Mouse (Mus musculus) layer of hippocampus, adult 2 months (tissue): ENCODE results near the gene Cel. TPM values are rescaled to one million over a fixed set of nuclear protein-coding genes. Genes with fewer than 3 reads are reported as not detected.

Experiments used
- DNase-seq, 2 experiments: peaks; one replicate each; pipeline ENCODE4 v3.0.0; 2022; ENCODE audit warnings: low spot score in 2 of 2
- H3K27ac ChIP-seq: fragments of 200-600 bp; 2 replicates; pipeline ENCODE4 v1.8.1; 2022
- H3K4me3 ChIP-seq: fragments of 200-600 bp; 2 replicates; pipeline ENCODE4 v1.8.1; 2022; ENCODE audit warnings: mild to moderate bottlenecking
- CTCF ChIP-seq: fragments of 200-600 bp; conservative IDR thresholded peaks from 2 replicates; pipeline ENCODE4 v1.8.1; 2022; ENCODE audit warnings: antibody characterized with exemption, mild to moderate bottlenecking, moderate library complexity
- total RNA-seq, 2 experiments: library from RNA; stranded (reverse); gene quantifications; 2 replicates each; pipeline ENCODE4 v1.2.3; 2021

Cel gene
- total RNA-seq, 2 experiments from 2014 or later, result not detected

DNA sequence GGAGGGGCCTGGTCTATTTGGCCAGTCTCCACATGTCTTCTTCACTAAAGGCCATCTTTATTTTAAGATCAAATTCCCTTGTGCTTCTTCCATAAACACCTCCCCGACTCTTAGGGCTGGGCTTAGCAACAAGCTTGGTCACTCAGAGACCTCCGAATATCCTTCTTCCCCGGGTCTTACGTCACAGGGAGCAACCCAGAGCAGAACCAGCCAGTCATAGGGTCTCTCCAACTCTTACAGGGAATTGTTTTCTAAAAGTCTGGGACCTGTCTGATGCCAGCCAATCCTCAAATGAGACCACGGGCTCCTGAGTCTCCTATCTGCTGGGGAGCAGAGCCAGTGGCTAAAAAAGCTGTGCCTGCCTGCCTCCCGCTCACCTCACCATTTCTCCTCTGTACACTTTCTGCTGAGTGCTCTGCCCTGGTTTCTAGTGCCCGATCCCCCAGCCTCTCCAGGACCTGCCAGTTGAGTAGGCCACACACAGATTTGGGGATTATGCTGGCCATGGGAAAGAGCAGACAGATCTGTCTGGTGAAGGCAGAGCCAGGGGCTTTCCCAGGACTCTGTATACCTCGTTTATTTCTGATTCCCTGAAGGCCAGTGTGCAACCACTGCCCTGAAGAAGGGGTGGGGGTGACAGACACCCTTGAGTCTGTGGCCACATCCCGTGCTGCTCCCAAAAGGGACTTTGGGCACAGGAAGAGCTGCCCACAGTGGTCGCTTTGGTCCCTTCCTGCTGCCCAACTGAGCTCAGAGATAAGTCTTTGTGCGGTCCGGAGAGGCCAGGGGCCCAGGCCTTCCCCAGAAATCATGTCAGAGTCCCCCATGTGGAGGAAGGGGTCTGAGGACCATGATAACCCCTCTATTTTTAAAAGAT lies 35.7 kb upstream of the Cel start:
- TF ChIP-seq CTCF, result no peak
- Histone ChIP-seq H3K27ac (no peak overlapping the region), H3K4me3 (no peak overlapping the region)
- no peak for DNase-seq

- no peak for TF ChIP-seq CTCF
- no peak for DNase-seq
- H3K4me3 ChIP-seq, result no peak overlapping the region
- no peak overlapping the region for H3K27ac ChIP-seq
These were observed 34.7 kb upstream of the Cel start for GRCm38 (mm10) chr2:28597733-28598547.

DNA sequence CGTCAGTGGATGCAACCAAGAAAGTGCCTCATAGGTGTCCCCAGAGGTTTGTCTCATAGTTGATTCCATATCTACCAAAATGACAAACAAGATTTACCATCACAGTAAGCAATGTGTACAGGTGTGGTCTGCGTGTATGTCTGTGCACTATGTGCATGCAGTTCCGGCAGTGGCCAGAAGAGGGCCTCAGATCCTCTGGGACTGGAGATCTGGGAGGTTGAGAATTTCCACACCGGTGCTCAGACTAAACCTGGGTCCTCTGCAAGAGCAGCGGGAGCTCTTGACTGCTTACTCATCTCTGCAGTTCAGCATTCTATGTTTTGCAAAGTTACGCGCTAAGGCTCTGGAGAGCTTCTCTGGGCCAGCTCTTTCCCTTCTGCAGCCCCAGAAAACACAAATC lies 33.8 kb upstream of the Cel start:
- no peak for DNase-seq
- TF ChIP-seq CTCF, result peak; percentile 43
- Histone ChIP-seq H3K4me3 (no peak overlapping the region), H3K27ac (no peak overlapping the region)

DNA sequence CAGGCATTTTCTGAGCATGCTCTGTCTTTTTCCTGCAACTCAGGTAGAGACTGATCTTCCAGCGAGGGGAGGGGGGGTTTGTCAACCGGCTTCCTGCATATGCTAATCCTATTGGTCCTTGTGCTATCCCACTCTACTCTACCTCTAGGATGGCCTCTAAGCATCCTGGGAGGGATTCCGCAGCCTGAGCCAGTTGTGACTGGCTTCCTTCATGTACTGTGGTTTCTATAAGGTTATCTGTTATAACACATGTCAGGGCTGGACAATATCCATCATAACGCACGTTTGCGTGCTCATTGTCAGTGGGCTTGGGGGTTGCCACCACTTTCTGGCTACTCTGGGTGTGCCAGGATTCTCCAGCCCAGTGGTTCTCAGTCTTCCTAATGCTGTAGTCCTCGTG lies 32.8 kb upstream of the Cel start:
- no peak for TF ChIP-seq CTCF
- Histone ChIP-seq H3K4me3 (no peak overlapping the region), H3K27ac (no peak overlapping the region)
- no peak for DNase-seq

DNA sequence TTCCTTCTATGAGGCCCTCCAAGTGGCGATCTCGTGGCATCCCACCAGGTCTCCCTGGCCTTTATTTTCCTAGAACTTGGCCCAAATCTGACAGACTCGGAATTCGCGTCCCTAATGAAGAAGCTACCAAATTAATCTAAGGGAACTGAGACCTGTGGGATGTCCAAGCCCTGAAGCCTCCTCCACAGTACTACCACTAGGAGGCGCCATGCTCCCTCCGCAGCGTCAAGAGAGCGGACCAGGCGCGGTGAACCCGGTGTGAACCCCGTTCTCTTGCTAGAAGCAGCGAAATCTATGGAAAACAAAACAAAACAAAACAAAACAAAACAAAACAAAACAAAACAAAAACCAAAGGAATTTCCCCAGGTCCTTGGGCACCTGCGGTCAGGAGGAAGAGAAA lies 29.6 kb upstream of the Cel start:
- peak in 1 of 2 experiments; percentile 34 for DNase-seq
- peak; percentile 86 for TF ChIP-seq CTCF
- Histone ChIP-seq H3K27ac (no peak overlapping the region), H3K4me3 (no peak overlapping the region)

- no peak for DNase-seq
These were observed 28.3 kb upstream of the Cel start for GRCm38 (mm10) chr2:28591479-28591878.

DNA sequence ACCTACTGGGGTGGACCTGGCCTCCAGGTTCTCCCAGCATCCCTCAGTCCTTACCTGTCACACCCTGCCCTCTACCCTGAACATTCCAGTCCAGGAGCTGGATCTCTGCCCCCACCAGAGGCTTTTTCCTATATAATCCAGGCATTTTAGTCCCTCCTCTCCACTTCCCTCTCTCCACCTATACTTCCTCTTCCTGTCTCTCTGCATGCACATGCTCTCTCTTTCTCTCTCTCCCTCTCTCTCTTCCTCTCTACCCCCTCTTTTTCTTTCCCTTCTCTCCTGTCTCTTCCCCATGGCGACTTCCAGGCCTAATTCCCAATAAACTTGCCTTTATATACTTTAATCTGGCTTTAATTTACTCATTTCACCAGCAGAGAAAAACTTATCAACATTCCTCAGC lies 25.4 kb upstream of the Cel start:
- no peak for TF ChIP-seq CTCF
- no peak overlapping the region for H3K27ac ChIP-seq
- no peak overlapping the region for H3K4me3 ChIP-seq
- no peak for DNase-seq

More at GRCm38 (mm10) chr2:28591479-28591878, 28.3 kb upstream of the Cel start:
- H3K4me3 ChIP-seq, result no peak overlapping the region
- H3K27ac ChIP-seq, result no peak overlapping the region
- TF ChIP-seq CTCF, result no peak

DNA sequence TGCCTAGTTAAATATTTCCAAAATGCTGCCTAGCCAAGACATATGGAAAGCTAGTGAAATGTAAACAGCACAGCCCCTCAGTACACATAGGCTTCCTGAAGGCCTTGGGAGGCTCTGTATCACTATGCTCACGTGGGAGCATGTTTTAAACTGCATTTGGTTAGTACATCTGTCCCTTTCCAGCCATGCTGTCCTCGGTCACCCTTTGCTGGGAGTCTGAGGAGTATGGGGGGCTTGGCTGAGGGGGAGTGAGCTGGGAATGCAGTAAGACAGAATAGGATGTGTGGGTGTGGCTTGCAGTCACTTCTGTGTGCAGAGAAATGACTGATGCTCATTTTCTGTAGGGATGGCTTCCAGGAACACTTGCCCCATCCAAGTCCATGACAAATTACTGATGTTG lies 22.5 kb upstream of the Cel start:
- no peak overlapping the region for H3K27ac ChIP-seq
- H3K4me3 ChIP-seq, result no peak overlapping the region
- no peak for DNase-seq

GRCm38 (mm10) chr2:28585043-28585571 lies 21.9 kb upstream of the Cel start:
- TF ChIP-seq CTCF, result peak; percentile 100
- no peak overlapping the region for H3K4me3 ChIP-seq
- no peak overlapping the region for H3K27ac ChIP-seq
- peak; percentile 80 for DNase-seq

More for the DNA sequence above, 22.5 kb upstream of the Cel start:
- TF ChIP-seq CTCF, result no peak

- H3K4me3 ChIP-seq, result peak within 1 kb of the TSS; percentile 76
- peak within 1 kb of the TSS; percentile 92 for H3K27ac ChIP-seq
- no peak for DNase-seq
- TF ChIP-seq CTCF, result no peak
These were observed 20.4 kb upstream of the Cel start, which contains the start of gene Gtf3c5 for GRCm38 (mm10) chr2:28583651-28584050. Gene Gtf3c5, minus strand, starts transcription at chr2:28583751.

DNA sequence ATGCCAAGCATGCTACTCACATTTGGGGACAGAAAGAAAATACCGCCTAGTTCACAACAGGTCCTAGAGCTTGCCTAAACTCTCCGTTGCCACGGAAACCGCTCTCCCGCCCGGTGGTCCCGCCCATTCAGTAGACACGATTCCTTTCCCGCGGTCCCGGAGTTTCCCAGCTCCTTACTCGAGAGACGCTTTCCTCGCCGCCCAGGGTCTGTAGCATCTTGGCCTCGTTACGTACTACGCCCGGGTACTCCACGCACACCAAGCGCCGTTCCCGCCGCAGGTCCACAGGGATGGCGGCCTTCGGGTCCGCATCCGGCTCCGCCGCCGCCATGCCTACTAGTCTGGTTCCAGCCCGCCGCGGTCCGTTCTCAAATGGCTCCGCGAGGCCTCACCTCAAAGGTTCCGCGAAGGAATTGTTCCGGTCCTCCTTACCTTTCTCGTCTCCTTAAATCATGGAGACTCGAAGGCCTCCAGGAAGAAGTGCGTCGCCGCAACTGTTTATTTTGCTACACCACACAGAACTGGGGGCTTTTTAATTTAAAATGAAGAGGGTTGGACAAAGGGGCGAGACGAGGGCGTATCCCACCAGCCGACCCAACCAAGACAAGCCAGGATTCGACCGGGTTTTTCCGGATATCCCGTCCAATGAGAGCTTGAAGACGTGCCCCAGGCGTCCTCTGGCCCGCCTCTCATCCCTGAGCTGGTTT lies 19.6 kb upstream of the Cel start:
- peak; percentile 88 to 89 for DNase-seq
- H3K27ac ChIP-seq, result peak overlapping the region; percentile 92
- TF ChIP-seq CTCF, result no peak
- peak overlapping the region; percentile 76 for H3K4me3 ChIP-seq

- TF ChIP-seq CTCF, result peak; percentile 70
These were observed 14.8 kb upstream of the Cel start for GRCm38 (mm10) chr2:28578003-28578402.

More at GRCm38 (mm10) chr2:28578003-28578402, 14.8 kb upstream of the Cel start:
- no peak for DNase-seq
- Histone ChIP-seq H3K27ac (peak overlapping the region; percentile 73; the same call in 1 of the 2 replicates), H3K4me3 (no peak overlapping the region)
